Mouse (Mus musculus): ENCODE results near the gene Hexb.

GRCm38 (mm10) chr13:97206046-97206445 is 7.9 kb upstream of the Hexb start:
- TF ChIP-seq POLR2A (IDR thresholded peaks at IDR 0.05; ENCODE audit: low read depth, low read length) (no peak), CTCF (IDR thresholded peaks at IDR 0.05; ENCODE audit: extremely low read depth, insufficient read length, insufficient replicate concordance, low read depth, low read length) (no peak)

All from small intestine, adult 2 months (tissue).